Mouse (Mus musculus): ENCODE measurements around the gene Ndufa4.
"Not testable (repeated sequence)": the region's sequence is repeated elsewhere in the genome, so short reads cannot be mapped to it uniquely, and the experiment has no call there.

Gene Ndufa4

DNA sequence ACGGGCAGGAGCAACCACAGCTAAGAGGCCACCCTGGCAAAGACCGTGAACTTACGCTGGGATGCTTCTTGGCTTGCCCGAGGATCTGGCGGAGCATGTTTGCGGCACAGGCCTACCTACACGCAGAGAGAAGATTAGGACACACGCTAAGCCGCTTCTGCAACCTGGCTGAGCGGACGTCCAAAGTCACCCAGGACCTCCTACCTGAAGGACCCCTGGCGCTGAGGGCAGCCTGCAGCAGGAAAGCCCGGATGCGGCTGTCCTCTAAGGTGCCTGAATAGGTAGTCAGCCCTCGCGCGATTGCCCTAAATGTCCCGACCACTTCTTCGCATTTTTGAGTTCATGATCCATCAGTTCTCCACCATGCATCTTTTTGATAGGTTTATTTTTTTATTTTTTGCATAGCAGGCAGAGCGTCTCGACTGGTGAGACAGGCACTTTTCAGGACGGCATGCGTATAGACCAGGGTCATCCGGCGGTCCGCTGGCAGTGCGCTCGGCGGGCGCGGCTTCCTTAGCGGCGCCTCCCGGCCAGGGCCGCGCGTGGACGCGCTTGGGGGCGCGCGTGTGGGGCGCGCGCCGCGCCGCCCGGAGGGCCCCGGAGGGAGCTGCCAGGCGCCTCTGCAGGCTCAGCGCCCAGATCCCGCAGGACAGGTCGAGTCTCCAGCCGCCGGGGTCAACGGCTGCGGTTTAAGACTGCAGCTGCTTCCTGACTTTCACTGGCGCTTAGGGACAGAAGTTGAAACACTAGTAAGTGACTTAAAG, at the start of gene Ndufa4, which contains the start of gene Phf14:
Gene Ndufa4 (minus strand): TSS at position 229 of the 764 bp plus-strand sequence.
Gene Phf14 (plus strand): TSS at position 541 of the 764 bp plus-strand sequence.
- peak; percentile 88 to 89 for DNase-seq (ENCODE audit: low spot score in 2 of 2)

- DNase-seq (ENCODE audit: low spot score in 2 of 2) = no peak
These were observed 40.8 kb upstream of the Ndufa4 start for GRCm38 (mm10) chr6:11948100-11948499.

DNA sequence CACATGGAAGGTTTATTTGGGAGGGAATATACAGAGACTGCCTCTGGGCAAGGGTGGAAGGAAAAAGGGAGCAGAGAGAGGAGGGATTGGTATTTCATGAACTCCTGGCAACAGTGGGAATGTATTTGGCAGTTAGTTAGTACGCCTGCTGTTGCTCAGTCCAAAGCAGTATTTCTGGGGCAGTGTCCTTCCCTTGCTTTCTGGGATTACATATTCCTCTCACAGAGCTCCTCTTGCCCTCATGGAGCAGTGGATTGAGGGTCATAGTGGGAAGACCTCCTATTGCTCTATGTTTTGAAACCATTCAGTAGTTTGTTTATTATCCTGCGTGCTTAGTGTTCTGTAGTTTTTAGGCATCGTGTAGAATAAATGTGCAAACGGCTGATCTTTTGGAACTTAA, 34.8 kb upstream of the Ndufa4 start:
- DNase-seq (ENCODE audit: low spot score in 2 of 2) = no peak

- no peak for DNase-seq (ENCODE audit: low spot score in 2 of 2)
These were observed 33.6 kb upstream of the Ndufa4 start for GRCm38 (mm10) chr6:11940895-11941294.

DNA sequence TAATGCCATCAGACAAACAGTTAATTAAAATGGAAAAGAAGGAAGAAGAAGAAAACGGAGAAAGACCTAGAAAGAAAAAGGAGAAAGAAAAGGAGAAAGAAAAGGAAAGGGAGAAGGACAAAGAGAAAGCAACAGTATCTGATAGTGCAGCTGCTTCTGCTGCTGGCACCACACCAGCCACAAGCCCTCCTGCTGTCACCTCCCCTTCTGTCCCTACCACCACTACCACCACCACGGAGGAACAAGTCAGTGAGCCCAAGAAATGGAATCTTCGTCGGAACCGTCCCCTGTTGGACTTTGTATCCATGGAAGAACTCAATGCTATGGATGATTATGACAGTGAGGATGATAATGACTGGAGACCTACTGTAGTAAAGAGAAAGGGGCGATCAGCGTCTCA, 26.1 kb upstream of the Ndufa4 start:
- DNase-seq (ENCODE audit: low spot score in 2 of 2) = no peak

GRCm38 (mm10) chr6:11927485-11927884, 20.2 kb upstream of the Ndufa4 start:
- no peak for DNase-seq (ENCODE audit: low spot score in 2 of 2)

GRCm38 (mm10) chr6:11926082-11926595, 18.8 kb upstream of the Ndufa4 start:
- peak in 1 of 2 experiments; percentile 28 for DNase-seq (ENCODE audit: low spot score in 2 of 2)

DNA sequence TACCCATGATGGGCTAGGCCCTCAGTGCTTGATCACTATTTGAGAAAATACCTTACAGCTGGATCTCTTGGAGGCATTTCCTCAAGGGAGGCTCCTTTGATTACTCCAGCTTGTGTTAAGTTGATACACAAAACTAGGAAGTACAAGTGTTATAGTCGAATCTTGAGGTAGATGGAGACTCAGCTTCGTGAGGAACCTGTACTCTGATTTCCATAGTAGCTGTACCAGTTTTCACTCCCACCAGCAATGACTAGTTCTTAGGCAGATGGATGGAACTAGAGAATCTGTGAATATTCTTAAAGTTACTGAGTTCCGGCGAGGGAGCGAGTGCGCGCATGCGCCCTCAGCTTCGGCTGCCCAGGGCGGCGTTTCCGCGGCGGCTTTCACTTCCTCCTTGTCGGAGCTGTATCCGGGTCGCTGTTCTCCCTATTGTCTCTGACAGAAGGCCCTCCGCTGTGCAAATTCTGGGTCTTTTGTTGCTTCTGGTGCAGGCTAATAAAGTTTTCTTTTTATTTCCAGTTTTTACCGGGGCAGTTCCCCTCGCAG, 18.3 kb upstream of the Ndufa4 start:
- DNase-seq (ENCODE audit: low spot score in 2 of 2) = peak; percentile 53 to 79

DNA sequence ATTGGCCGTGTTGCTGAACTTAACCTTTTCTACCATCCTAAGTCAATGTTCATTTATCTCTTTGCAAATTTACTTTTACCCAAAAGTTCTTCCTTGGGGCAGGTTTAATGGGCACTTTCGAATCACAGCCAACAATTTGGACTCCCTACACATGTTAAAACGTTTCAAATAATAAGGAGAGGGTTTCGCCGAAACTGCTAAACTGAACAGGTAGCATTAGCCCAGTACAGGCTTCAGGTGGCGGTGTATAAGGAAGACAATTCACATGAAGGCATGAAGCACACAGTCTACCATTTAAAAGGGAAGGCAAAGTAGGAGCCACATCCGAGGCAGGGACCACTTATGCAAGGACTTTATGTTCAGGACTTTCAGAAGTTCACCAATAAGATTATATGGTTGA, 873 bp upstream of the Ndufa4 start:
- DNase-seq (ENCODE audit: low spot score in 2 of 2) = no peak

DNA sequence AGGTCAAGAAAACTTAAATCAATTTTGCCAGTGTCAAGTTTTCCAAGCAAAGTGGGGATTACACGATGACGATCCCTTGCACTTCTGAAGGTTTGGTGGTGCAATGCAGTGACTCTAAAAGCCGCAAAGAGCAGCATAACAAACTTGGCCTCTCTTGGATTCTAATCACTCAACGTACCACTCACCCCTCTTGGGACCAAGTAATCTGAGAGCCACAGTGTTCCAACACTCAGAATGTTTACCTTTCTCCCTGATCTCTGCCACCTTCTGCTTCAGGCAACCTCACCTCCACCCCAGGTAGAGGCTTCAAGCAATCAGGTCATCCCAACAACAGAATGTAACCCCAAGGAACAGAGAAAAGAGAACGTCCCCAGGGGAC, 418 bp downstream of the Ndufa4 start:
- no peak for DNase-seq (ENCODE audit: low spot score in 2 of 2)

GRCm38 (mm10) chr6:11900809-11901310, 6.4 kb downstream of the Ndufa4 start:
- no peak for DNase-seq (ENCODE audit: low spot score in 2 of 2)

DNA sequence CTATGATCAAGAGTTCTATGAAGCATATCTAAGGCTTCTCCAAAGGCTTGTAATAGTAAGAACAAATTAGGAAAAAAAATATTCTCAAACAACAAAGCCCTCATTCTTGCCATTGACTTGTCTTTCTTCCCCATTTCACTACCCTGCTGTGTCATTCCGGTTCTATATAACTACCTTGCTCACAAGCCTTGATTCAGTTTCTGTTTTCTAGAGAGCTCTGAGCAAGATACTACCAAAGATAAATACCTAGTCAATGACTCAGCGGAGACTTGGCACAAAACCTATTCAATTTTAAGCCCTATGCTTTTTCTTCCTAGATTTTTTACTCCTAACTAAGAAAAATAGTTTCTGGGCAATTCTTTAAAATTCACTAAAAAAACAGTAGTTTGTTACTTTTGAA, 31.9 kb downstream of the Ndufa4 start:
- DNase-seq (ENCODE audit: low spot score in 2 of 2) = not testable (repeated sequence)

Measured in urinary bladder, adult 18-20 months (tissue).